Mouse (Mus musculus): ENCODE data around the gene Fig4. TPM values are rescaled to one million over a fixed set of nuclear protein-coding genes. Genes with fewer than 3 reads are reported as not detected.

Fig4 gene
- total RNA-seq, 1 experiment = 24.6 TPM

- H3K4me1 ChIP-seq (ENCODE audit: control insufficient read depth in 2 of 2, insufficient read depth in 2 of 2, low read length in 2 of 2, poor library complexity in 1 of 2) = no peaks in the 10 kb centered on the region
- TF ChIP-seq ZNF384 (IDR thresholded peaks at IDR 0.05; ENCODE audit: low read depth, low read length) (no peak), ZC3H11A (IDR thresholded peaks at IDR 0.05; ENCODE audit: borderline replicate concordance, low read depth, low read length) (no peak), CHD2 (IDR thresholded peaks at IDR 0.05; ENCODE audit: low read depth, low read length) (no peak), HCFC1 (IDR thresholded peaks at IDR 0.05; ENCODE audit: borderline replicate concordance, insufficient read depth, low read length) (no peak), MAFK (IDR thresholded peaks at IDR 0.05; ENCODE audit: insufficient read depth, low read depth, low read length) (no peak)
- no peaks in the 10 kb centered on the region for H3K9me3 ChIP-seq (ENCODE audit: control insufficient read depth, insufficient read depth, low read depth, low read length)
- in situ Hi-C loops (cut with MboI; ENCODE audit: low sequenced_read_pairs in 2 of 2, unreplicated experiment in 2 of 2) = no loop called here
- H3K9ac ChIP-seq (ENCODE audit: insufficient read depth, low read depth, low read length, poor library complexity, severe bottlenecking) = no peak overlapping the region
- H3K36me3 ChIP-seq (ENCODE audit: control insufficient read depth, insufficient read depth, low read length, poor library complexity, severe bottlenecking) = no peaks in the 10 kb centered on the region
- no peak for DNase-seq (ENCODE audit: low read depth, low spot score)
- H3K27ac ChIP-seq (ENCODE audit: insufficient read depth, low read depth, low read length, poor library complexity, severe bottlenecking) = no peak overlapping the region
- no peak overlapping the region for H3K4me3 ChIP-seq (ENCODE audit: insufficient read depth in 1 of 2, low read depth in 1 of 2, low read length in 2 of 2, poor library complexity in 1 of 2, severe bottlenecking in 1 of 2)
These were observed 151.6 kb downstream of the Fig4 start for GRCm38 (mm10) chr10:41151441-41151840.

- no peak for TF ChIP-seq HCFC1 (IDR thresholded peaks at IDR 0.05; ENCODE audit: borderline replicate concordance, insufficient read depth, low read length)
- no peak for TF ChIP-seq ZC3H11A (IDR thresholded peaks at IDR 0.05; ENCODE audit: borderline replicate concordance, low read depth, low read length)
- no peak for TF ChIP-seq MAFK (IDR thresholded peaks at IDR 0.05; ENCODE audit: insufficient read depth, low read depth, low read length)
- no peak for TF ChIP-seq CHD2 (IDR thresholded peaks at IDR 0.05; ENCODE audit: low read depth, low read length)
- no peak for TF ChIP-seq ZNF384 (IDR thresholded peaks at IDR 0.05; ENCODE audit: low read depth, low read length)
- no peak for DNase-seq (ENCODE audit: low read depth, low spot score)
- Histone ChIP-seq H3K9me3 (ENCODE audit: control insufficient read depth, insufficient read depth, low read depth, low read length) (no peaks in the 10 kb centered on the region), H3K36me3 (ENCODE audit: control insufficient read depth, insufficient read depth, low read length, poor library complexity, severe bottlenecking) (no peaks in the 10 kb centered on the region), H3K27ac (ENCODE audit: insufficient read depth, low read depth, low read length, poor library complexity, severe bottlenecking) (no peak overlapping the region), H3K9ac (ENCODE audit: insufficient read depth, low read depth, low read length, poor library complexity, severe bottlenecking) (no peak overlapping the region), H3K4me1 (ENCODE audit: control insufficient read depth in 2 of 2, insufficient read depth in 2 of 2, low read length in 2 of 2, poor library complexity in 1 of 2) (no peaks in the 10 kb centered on the region), H3K4me3 (ENCODE audit: insufficient read depth in 1 of 2, low read depth in 1 of 2, low read length in 2 of 2, poor library complexity in 1 of 2, severe bottlenecking in 1 of 2) (peak overlapping the region in 1 of 2 experiments; percentile 9; a peak in 1 of 4 replicates)
- in situ Hi-C loops (cut with MboI; ENCODE audit: low sequenced_read_pairs in 2 of 2, unreplicated experiment in 2 of 2) = no loop called here
These were observed 152.0 kb downstream of the Fig4 start for GRCm38 (mm10) chr10:41151021-41151420.

GRCm38 (mm10) chr10:41150496-41150895 lies 152.6 kb downstream of the Fig4 start:
- Histone ChIP-seq H3K9me3 (ENCODE audit: control insufficient read depth, insufficient read depth, low read depth, low read length) (no peaks in the 10 kb centered on the region), H3K36me3 (ENCODE audit: control insufficient read depth, insufficient read depth, low read length, poor library complexity, severe bottlenecking) (no peaks in the 10 kb centered on the region), H3K4me1 (ENCODE audit: control insufficient read depth in 2 of 2, insufficient read depth in 2 of 2, low read length in 2 of 2, poor library complexity in 1 of 2) (no peaks in the 10 kb centered on the region), H3K9ac (ENCODE audit: insufficient read depth, low read depth, low read length, poor library complexity, severe bottlenecking) (no peak overlapping the region), H3K27ac (ENCODE audit: insufficient read depth, low read depth, low read length, poor library complexity, severe bottlenecking) (no peak overlapping the region), H3K4me3 (ENCODE audit: insufficient read depth in 1 of 2, low read depth in 1 of 2, low read length in 2 of 2, poor library complexity in 1 of 2, severe bottlenecking in 1 of 2) (no peak overlapping the region)
- in situ Hi-C loops (cut with MboI; ENCODE audit: low sequenced_read_pairs in 2 of 2, unreplicated experiment in 2 of 2) = no loop called here
- TF ChIP-seq ZC3H11A (IDR thresholded peaks at IDR 0.05; ENCODE audit: borderline replicate concordance, low read depth, low read length) (no peak), MAFK (IDR thresholded peaks at IDR 0.05; ENCODE audit: insufficient read depth, low read depth, low read length) (no peak), ZNF384 (IDR thresholded peaks at IDR 0.05; ENCODE audit: low read depth, low read length) (no peak), HCFC1 (IDR thresholded peaks at IDR 0.05; ENCODE audit: borderline replicate concordance, insufficient read depth, low read length) (no peak), CHD2 (IDR thresholded peaks at IDR 0.05; ENCODE audit: low read depth, low read length) (no peak)
- DNase-seq (ENCODE audit: low read depth, low spot score) = no peak

- DNase-seq (ENCODE audit: low read depth, low spot score) = no peak
- Histone ChIP-seq H3K4me3 (ENCODE audit: insufficient read depth in 1 of 2, low read depth in 1 of 2, low read length in 2 of 2, poor library complexity in 1 of 2, severe bottlenecking in 1 of 2) (no peak overlapping the region), H3K4me1 (ENCODE audit: control insufficient read depth in 2 of 2, insufficient read depth in 2 of 2, low read length in 2 of 2, poor library complexity in 1 of 2) (no peaks in the 10 kb centered on the region; a peak in 1 of 4 replicates), H3K36me3 (ENCODE audit: control insufficient read depth, insufficient read depth, low read length, poor library complexity, severe bottlenecking) (no peaks in the 10 kb centered on the region), H3K9ac (ENCODE audit: insufficient read depth, low read depth, low read length, poor library complexity, severe bottlenecking) (no peak overlapping the region), H3K27ac (ENCODE audit: insufficient read depth, low read depth, low read length, poor library complexity, severe bottlenecking) (no peak overlapping the region), H3K9me3 (ENCODE audit: control insufficient read depth, insufficient read depth, low read depth, low read length) (no peaks in the 10 kb centered on the region)
- in situ Hi-C loops (cut with MboI; ENCODE audit: low sequenced_read_pairs in 2 of 2, unreplicated experiment in 2 of 2) = no loop called here
- no peak for TF ChIP-seq ZC3H11A (IDR thresholded peaks at IDR 0.05; ENCODE audit: borderline replicate concordance, low read depth, low read length)
- no peak for TF ChIP-seq MAFK (IDR thresholded peaks at IDR 0.05; ENCODE audit: insufficient read depth, low read depth, low read length)
- TF ChIP-seq ZNF384 (IDR thresholded peaks at IDR 0.05; ENCODE audit: low read depth, low read length) = no peak
- TF ChIP-seq CHD2 (IDR thresholded peaks at IDR 0.05; ENCODE audit: low read depth, low read length) = no peak
- TF ChIP-seq HCFC1 (IDR thresholded peaks at IDR 0.05; ENCODE audit: borderline replicate concordance, insufficient read depth, low read length) = no peak
These were observed 153.8 kb downstream of the Fig4 start for GRCm38 (mm10) chr10:41149307-41149706.

GRCm38 (mm10) chr10:41146141-41146540 lies 156.9 kb downstream of the Fig4 start:
- TF ChIP-seq ZC3H11A (IDR thresholded peaks at IDR 0.05; ENCODE audit: borderline replicate concordance, low read depth, low read length) = no peak
- no peaks in the 10 kb centered on the region for H3K36me3 ChIP-seq (ENCODE audit: control insufficient read depth, insufficient read depth, low read length, poor library complexity, severe bottlenecking)
- no peak overlapping the region for H3K9ac ChIP-seq (ENCODE audit: insufficient read depth, low read depth, low read length, poor library complexity, severe bottlenecking)
- DNase-seq (ENCODE audit: low read depth, low spot score) = no peak
- H3K4me1 ChIP-seq (ENCODE audit: control insufficient read depth in 2 of 2, insufficient read depth in 2 of 2, low read length in 2 of 2, poor library complexity in 1 of 2) = no peaks in the 10 kb centered on the region; a peak in 1 of 4 replicates
- no peaks in the 10 kb centered on the region for H3K9me3 ChIP-seq (ENCODE audit: control insufficient read depth, insufficient read depth, low read depth, low read length)
- in situ Hi-C loops (cut with MboI; ENCODE audit: low sequenced_read_pairs in 2 of 2, unreplicated experiment in 2 of 2) = no loop called here
- H3K27ac ChIP-seq (ENCODE audit: insufficient read depth, low read depth, low read length, poor library complexity, severe bottlenecking) = no peak overlapping the region
- no peak overlapping the region for H3K4me3 ChIP-seq (ENCODE audit: insufficient read depth in 1 of 2, low read depth in 1 of 2, low read length in 2 of 2, poor library complexity in 1 of 2, severe bottlenecking in 1 of 2)

Other genes with a start within 250 kb of the Fig4 start
- gene Gpr6, start 231.0 kb downstream of the Fig4 start, total RNA-seq (2012; rRNA removed) = not detected in 2 replicates
- gene Ak9, start 720 bp upstream of the Fig4 start, total RNA-seq (2012; rRNA removed) = 0.05 and 0.09 TPM in 2 replicates
- gene Zbtb24, start 147.1 kb upstream of the Fig4 start, total RNA-seq (2012; rRNA removed) = 11.9 and 12.7 TPM in 2 replicates
- gene Mical1, start 173.1 kb upstream of the Fig4 start, total RNA-seq (2012; rRNA removed) = 35.3 and 54.7 TPM in 2 replicates
- 31.7 and 54.8 TPM in 2 replicates for gene Smpd2, start 187.1 kb upstream of the Fig4 start, total RNA-seq (2012; rRNA removed)
- gene Ppil6, start 187.2 kb upstream of the Fig4 start, total RNA-seq (2012; rRNA removed) = 0.53 TPM in 1 of 2 replicates, not detected in the other
- 112 and 127 TPM in 2 replicates for gene Cd164, start 216.2 kb upstream of the Fig4 start, total RNA-seq (2012; rRNA removed)